Mouse (Mus musculus) kidney, embryonic 14.5 days (tissue): ENCODE measurements around the gene Ap5z1. TPM values are rescaled to one million over a fixed set of nuclear protein-coding genes. Genes with fewer than 3 reads are reported as not detected.
A peak's percentile ranks its signal among the peaks of the same experiment; 100 is the strongest.

ENCODE experiments used
- ATAC-seq: fragments of 200-750 bp; cut with Nextera tagmentation; 2 replicates; pipeline ENCODE4 v1.8.0; 2017; ENCODE audit warnings: moderate number of reproducible peaks, mild to moderate bottlenecking, moderate TSS enrichment, moderate library complexity; ENCODE audit not compliant: low FRiP score, low TSS enrichment
- H3K27ac ChIP-seq: fragments of 300-500 bp; sonication (generic); 2 replicates; pipeline ENCODE4 v1.5.1; 2014; ENCODE audit warnings: low read depth, mild to moderate bottlenecking, low read length, moderate library complexity, mixed read lengths
- H3K27me3 ChIP-seq: fragments of 300-500 bp; sonication (generic); 2 replicates; pipeline ENCODE4 v1.6.1; 2014; ENCODE audit warnings: mild to moderate bottlenecking, low read length; ENCODE audit not compliant: control insufficient read depth, insufficient read depth
- H3K36me3 ChIP-seq: fragments of 300-500 bp; sonication (generic); 2 replicates; pipeline ENCODE4 v1.6.1; 2014; ENCODE audit warnings: low read length, mixed read lengths; ENCODE audit not compliant: control insufficient read depth, insufficient read depth
- H3K4me1 ChIP-seq: fragments of 300-500 bp; sonication (generic); 2 replicates; pipeline ENCODE4 v1.6.1; 2014; ENCODE audit warnings: low read length, mixed read lengths; ENCODE audit not compliant: control insufficient read depth, insufficient read depth
- H3K4me2 ChIP-seq: fragments of 300-500 bp; sonication (generic); replicated peaks from 2 replicates; pipeline ENCODE4 v1.6.1; 2014; ENCODE audit warnings: low read depth, mild to moderate bottlenecking, low read length
- H3K4me3 ChIP-seq: fragments of 300-500 bp; sonication (generic); 2 replicates; pipeline ENCODE4 v1.5.1; 2014; ENCODE audit warnings: mild to moderate bottlenecking, low read length
- H3K9ac ChIP-seq: fragments of 300-500 bp; sonication (generic); 2 replicates; pipeline ENCODE4 v1.6.1; 2014; ENCODE audit warnings: low read depth, mild to moderate bottlenecking, low read length, moderate library complexity
- H3K9me3 ChIP-seq: fragments of 300-500 bp; sonication (generic); 2 replicates; pipeline ENCODE4 v1.6.1; 2016; ENCODE audit warnings: low read length; ENCODE audit not compliant: control insufficient read depth
- WGBS: fragments of 180-500 bp; shearing (Covaris S2); extraction: QIAGEN DNeasy Blood & Tissue Kit; methylation state at CpG from one replicate; pipeline ENCODE4 v1.1.7; 2014; 5-methylcytosine and 5-hydroxymethylcytosine counted together
- polyA plus RNA-seq: library from polyadenylated mRNA; unstranded; fragments of >200 nt; fragmentation: Nextera tagmentation; extraction: Ambion mirVana; gene quantifications from 2 replicates; pipeline ENCODE4 v1.2.1, GENCODE M21; 2014

Gene Ap5z1
- polyA plus RNA-seq, 1 experiment from 2014 or later: 10.1 TPM

DNA sequence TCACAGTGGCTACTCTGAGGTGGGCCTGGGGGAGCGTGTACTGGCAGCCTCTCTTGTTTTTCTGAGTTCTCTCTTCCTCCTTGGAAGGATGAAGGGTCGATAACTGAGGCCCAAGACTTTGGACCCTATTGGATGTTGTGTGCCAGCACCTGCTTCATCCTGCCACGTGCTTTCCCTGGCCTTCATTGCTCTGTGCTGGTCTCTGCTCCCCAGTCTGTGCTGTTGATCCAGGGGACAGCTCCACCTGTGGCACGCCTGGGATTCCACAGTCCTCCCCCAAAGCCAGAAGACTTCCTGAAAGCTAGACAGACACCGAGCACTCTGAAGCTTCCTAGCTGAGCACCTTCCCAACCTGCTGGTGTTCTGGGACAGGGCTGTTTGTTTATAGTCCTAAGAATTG lies 41.9 kb upstream of the Ap5z1 start:
- H3K27me3 ChIP-seq: no peaks in the 10 kb centered on the region
- no peak overlapping the region for H3K4me3 ChIP-seq
- 90% methylated on average over 5 of the region's 5 CpGs for WGBS
- no peak overlapping the region for H3K9ac ChIP-seq
- peaks cover 16% of the 10 kb centered on the region; the same call in 1 of the 2 replicates for H3K36me3 ChIP-seq
- H3K4me2 ChIP-seq: no peak overlapping the region
- H3K4me1 ChIP-seq: peaks cover 36% of the 10 kb centered on the region
- no peak overlapping the region for H3K27ac ChIP-seq
- no peak for ATAC-seq
- no peaks in the 10 kb centered on the region for H3K9me3 ChIP-seq

DNA sequence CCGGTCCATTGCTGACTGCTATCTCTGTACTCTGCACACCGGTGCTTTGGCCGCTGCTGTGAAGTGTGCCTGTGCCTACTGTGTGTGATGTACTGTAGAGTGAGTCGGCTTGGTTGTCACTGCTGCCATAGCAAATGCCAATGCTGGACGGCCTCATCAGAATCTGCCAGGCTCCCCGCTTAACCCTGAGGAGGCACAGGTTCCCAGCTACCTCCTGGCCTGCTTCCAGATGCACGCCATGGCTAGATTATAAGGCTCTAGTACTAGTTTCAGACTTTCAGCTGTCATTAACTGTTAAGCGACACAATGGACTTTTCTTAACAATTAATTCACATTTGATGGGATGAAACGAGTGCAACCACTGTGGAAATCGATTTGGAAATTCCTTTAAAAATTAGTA lies 40.6 kb upstream of the Ap5z1 start:
- Histone ChIP-seq H3K4me2 (no peak overlapping the region), H3K27me3 (no peaks in the 10 kb centered on the region), H3K4me3 (no peak overlapping the region), H3K27ac (no peak overlapping the region), H3K36me3 (peaks cover 16% of the 10 kb centered on the region; the same call in 1 of the 2 replicates), H3K9ac (no peak overlapping the region), H3K4me1 (peaks cover 34% of the 10 kb centered on the region; the same call in 1 of the 2 replicates), H3K9me3 (no peaks in the 10 kb centered on the region)
- ATAC-seq: no peak
- WGBS: 94% methylated on average over 10 of the region's 10 CpGs

DNA sequence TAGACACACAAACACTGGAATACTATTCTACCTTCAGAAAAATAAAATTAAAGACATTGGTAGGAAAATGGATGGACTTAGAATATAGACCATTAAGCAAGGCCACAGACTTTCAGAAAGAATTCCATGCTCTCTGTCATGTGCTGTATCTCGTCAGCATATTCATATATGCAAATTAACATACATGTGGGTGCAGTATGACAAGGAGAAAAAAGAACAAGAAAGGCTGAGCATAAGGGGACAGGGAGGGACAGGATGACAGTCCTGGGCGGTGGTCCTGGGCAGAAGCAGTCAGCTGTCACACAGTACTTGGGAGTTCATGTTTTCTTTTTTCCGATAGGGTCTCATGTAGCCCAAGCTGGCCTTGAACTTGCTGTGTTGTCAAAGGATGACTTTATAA lies 40.0 kb upstream of the Ap5z1 start:
- H3K9ac ChIP-seq: no peak overlapping the region
- H3K9me3 ChIP-seq: no peaks in the 10 kb centered on the region
- peaks cover 34% of the 10 kb centered on the region; the same call in 1 of the 2 replicates for H3K4me1 ChIP-seq
- ATAC-seq: no peak
- no peak overlapping the region for H3K27ac ChIP-seq
- no peak overlapping the region for H3K4me3 ChIP-seq
- WGBS: 45% methylated on average over 3 of the region's 3 CpGs
- no peaks in the 10 kb centered on the region for H3K27me3 ChIP-seq
- H3K36me3 ChIP-seq: peaks cover 16% of the 10 kb centered on the region; the same call in 1 of the 2 replicates
- no peak overlapping the region for H3K4me2 ChIP-seq

DNA sequence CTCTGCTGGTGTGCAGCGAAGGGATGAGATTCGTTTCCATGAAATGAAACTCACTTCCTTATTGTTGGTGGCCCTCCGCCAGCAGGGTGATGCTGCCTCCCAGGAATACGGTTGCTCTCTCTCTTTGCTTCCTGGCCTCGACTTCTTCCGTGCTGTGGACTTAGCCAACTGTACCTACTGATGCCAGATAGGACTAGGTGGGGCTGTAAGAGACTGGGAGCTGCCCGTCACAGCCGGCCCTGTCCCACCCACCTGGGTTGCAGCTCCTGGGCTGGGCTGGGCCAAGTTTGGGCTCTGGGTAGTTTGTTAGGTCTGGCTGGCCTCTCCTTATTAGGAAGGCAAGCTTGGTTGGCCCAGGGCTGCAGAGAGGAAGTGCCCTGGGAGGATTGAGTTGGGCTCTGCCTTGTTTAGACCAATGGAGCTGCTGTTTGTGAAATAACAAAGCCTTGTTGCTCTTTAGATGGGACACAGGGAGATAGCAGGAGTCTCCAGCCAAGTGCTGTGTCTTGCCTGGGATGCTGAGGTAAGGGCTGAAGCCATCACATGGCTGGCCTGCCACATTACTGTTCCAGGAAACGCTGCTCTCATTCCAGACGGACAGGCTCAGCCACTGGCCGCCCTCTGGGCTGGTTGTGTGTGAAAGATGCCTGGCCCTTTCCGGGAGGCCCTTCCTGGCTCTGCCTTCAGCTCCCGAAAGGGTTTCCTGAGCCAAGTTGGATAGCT lies 39.0 kb upstream of the Ap5z1 start:
- Histone ChIP-seq H3K27me3 (no peaks in the 10 kb centered on the region), H3K9me3 (no peaks in the 10 kb centered on the region), H3K9ac (no peak overlapping the region; the same call in none of the 2 replicates), H3K4me3 (no peak overlapping the region), H3K27ac (peak overlapping the region; percentile 87), H3K4me1 (peaks cover 34% of the 10 kb centered on the region; the same call in 1 of the 2 replicates), H3K4me2 (no peak overlapping the region), H3K36me3 (peaks cover 9% of the 10 kb centered on the region; the same call in 1 of the 2 replicates)
- peak; percentile 40; the same call in 1 of the 2 replicates for ATAC-seq
- 46% methylated on average over 13 of the region's 13 CpGs for WGBS

DNA sequence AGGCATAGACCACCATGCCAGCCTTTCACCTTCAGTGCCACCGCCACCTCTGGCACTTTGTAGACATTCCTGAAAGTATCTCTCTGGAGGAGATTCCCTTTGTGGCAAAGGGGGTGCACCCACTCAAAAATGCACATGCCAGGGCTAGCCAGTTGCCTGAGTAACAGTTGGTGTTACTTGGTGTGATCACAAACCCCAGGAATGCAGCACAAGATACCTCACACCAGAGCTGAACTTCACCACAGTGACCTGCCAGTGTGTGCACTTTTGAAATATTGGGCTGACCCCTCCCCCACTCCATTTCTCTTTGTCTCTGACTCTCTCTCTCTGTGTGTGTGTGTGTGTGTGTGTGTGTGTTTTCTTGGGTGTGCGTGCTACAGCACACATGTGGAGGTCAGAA lies 37.3 kb upstream of the Ap5z1 start:
- H3K27ac ChIP-seq: no peak overlapping the region
- no peak overlapping the region for H3K9ac ChIP-seq
- no peaks in the 10 kb centered on the region for H3K27me3 ChIP-seq
- H3K9me3 ChIP-seq: no peaks in the 10 kb centered on the region
- 91% methylated on average over 2 of the region's 2 CpGs for WGBS
- H3K4me2 ChIP-seq: no peak overlapping the region
- peaks cover 1% of the 10 kb centered on the region; the same call in 1 of the 2 replicates for H3K36me3 ChIP-seq
- ATAC-seq: no peak
- H3K4me1 ChIP-seq: peaks cover 39% of the 10 kb centered on the region; the same call in 1 of the 2 replicates
- no peak overlapping the region for H3K4me3 ChIP-seq

DNA sequence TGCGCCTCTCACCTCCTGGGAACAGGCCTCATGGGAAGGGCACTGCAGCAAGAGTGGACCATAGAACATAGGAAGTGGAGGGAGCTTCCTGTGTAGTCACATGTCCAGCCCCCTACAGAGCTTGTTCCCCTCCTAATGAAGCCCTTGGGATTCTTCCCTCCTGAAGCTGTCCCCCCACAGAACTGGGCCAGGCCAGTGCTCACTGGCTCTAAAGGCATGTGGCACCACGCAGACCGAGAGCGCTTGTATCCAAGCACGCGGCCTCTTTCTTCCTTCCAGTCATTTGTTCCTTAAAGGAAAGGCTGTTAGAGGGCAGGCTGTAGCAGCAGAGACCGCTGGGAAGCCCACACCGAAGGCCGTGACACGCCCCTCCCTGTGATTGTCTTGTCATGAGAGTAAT lies 35.9 kb upstream of the Ap5z1 start:
- H3K27ac ChIP-seq: no peak overlapping the region

DNA sequence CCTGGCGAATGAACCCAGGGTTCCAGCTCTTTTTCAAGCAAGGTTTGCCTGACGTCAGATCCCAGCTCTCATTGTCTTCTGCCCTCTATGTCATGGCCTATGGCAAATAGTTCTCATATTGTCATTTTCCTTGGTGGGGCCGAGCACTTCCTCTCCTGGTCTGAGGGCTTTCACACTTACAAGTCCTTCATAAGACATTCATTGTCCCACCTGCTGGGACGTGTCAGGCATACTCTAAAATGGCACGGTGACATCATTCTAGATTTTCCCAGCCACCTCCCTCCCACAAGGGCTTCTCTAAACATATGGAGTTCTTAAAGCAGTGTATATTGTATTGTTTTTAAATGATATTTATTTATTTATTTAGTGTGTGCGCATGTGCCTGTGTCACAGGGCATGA lies 35.1 kb upstream of the Ap5z1 start:
- ATAC-seq: no peak
- H3K9ac ChIP-seq: no peak overlapping the region
- H3K9me3 ChIP-seq: no peaks in the 10 kb centered on the region
- H3K27ac ChIP-seq: no peak overlapping the region
- H3K4me1 ChIP-seq: peaks cover 57% of the 10 kb centered on the region
- H3K27me3 ChIP-seq: no peaks in the 10 kb centered on the region
- no peak overlapping the region for H3K4me2 ChIP-seq
- no peak overlapping the region for H3K4me3 ChIP-seq
- WGBS: 81% methylated on average over 6 of the region's 6 CpGs
- peaks cover 2% of the 10 kb centered on the region; the same call in 1 of the 2 replicates for H3K36me3 ChIP-seq

More for the DNA sequence above, 35.9 kb upstream of the Ap5z1 start:
- ATAC-seq: no peak
- Histone ChIP-seq H3K9ac (no peak overlapping the region), H3K36me3 (peaks cover 2% of the 10 kb centered on the region; the same call in 1 of the 2 replicates), H3K4me3 (no peak overlapping the region), H3K4me1 (peaks cover 52% of the 10 kb centered on the region), H3K9me3 (no peaks in the 10 kb centered on the region), H3K27me3 (no peaks in the 10 kb centered on the region), H3K4me2 (no peak overlapping the region)
- 68% methylated on average over 10 of the region's 10 CpGs for WGBS

DNA sequence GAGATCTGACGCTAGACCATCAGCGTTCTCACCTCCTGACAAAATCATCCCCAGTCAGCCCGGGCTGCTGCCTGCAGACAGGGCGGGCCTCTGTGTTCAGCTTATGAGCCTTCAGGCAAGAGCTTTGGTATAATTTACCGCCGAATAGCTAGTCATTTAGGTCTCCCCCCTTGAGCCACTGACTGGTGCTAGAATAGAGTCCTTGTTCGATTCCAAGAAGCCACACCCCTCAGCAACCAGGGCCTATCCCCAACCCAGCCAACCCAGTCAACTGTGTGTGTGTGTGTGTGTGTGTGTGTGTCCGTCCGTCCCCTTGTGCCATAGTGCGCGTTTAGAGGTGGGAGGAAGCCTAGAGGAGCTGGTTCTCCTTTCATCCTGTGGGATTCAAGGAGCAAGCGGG lies 32.7 kb upstream of the Ap5z1 start:
- no peaks in the 10 kb centered on the region for H3K9me3 ChIP-seq
- H3K27me3 ChIP-seq: no peaks in the 10 kb centered on the region
- H3K4me3 ChIP-seq: no peak overlapping the region
- peaks cover 37% of the 10 kb centered on the region for H3K4me1 ChIP-seq
- H3K9ac ChIP-seq: no peak overlapping the region
- WGBS: 52% methylated on average over 12 of the region's 12 CpGs
- no peak overlapping the region for H3K27ac ChIP-seq
- ATAC-seq: no peak
- no peak overlapping the region for H3K4me2 ChIP-seq
- peaks cover 13% of the 10 kb centered on the region for H3K36me3 ChIP-seq

DNA sequence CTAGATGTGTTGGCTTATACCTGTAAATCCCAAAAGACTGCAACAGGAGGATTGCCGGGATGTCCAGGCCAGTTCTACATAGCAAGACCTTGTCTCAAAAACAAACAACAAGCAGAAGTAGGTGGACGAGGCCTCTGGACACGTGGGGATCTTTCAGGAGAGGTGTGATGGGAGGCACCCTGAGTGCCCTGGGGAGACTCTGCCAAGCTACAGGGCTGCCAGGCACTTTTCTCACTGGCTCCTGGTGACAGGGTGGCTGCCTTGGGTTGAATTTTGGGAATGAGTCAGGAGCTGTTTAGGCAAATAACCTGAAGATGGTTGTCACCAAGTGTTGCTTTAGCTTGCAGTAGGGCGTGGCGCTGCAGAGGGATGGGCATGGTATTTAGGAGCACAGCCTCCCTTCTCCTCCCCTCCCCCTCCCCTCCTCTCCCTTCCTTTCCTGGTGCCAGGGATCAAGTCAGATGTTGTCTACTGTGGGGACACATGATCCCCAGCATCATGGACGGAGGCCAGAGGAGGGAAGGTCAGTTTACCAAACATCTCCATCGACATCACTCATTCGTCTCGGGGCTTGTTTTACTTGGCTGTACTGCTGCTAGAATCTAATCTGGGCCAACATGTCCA lies 31.8 kb upstream of the Ap5z1 start:
- no peak overlapping the region for H3K4me3 ChIP-seq
- H3K9ac ChIP-seq: no peak overlapping the region
- H3K4me1 ChIP-seq: peaks cover 30% of the 10 kb centered on the region
- no peak overlapping the region for H3K27ac ChIP-seq
- no peaks in the 10 kb centered on the region for H3K27me3 ChIP-seq
- H3K9me3 ChIP-seq: no peaks in the 10 kb centered on the region
- peaks cover 16% of the 10 kb centered on the region for H3K36me3 ChIP-seq
- WGBS: 49% methylated on average over 9 of the region's 9 CpGs
- H3K4me2 ChIP-seq: no peak overlapping the region
- peak; percentile 32; the same call in 1 of the 2 replicates for ATAC-seq
